Mouse (Mus musculus) CH12.LX (cell line): ENCODE measurements around the gene Pam16. TPM values are rescaled to one million over a fixed set of nuclear protein-coding genes. Genes with fewer than 3 reads are reported as not detected.

Experiments used
- DNase-seq: peaks from one replicate; pipeline ENCODE4 v3.0.0-alpha.2; 2013; ENCODE audit errors: extremely low read depth
- H3K27ac ChIP-seq: 2 replicates; pipeline ENCODE4 v1.5.1; 2012; ENCODE audit warnings: low read depth, mild to moderate bottlenecking, control low read depth, moderate library complexity; ENCODE audit not compliant: insufficient read depth
- H3K27me3 ChIP-seq: replicated peaks from 2 replicates; pipeline ENCODE3; 2012; ENCODE audit warnings: inconsistent platforms
- H3K36me3 ChIP-seq, 2 experiments: replicated peaks in 1 of 2; 2 replicates each; pipeline versions ENCODE3 to v1.6.1; 2012; ENCODE audit warnings: inconsistent platforms in 1 of 2, low read length in 1 of 2, mild to moderate bottlenecking in 1 of 2, mixed read lengths in 1 of 2, moderate library complexity in 1 of 2; ENCODE audit not compliant: control insufficient read depth in 1 of 2, insufficient read depth in 1 of 2
- H3K4me1 ChIP-seq, 2 experiments: 2 replicates each; pipeline ENCODE4 v1.6.1; 2012; ENCODE audit warnings: inconsistent platforms in 1 of 2, moderate library complexity in 1 of 2; ENCODE audit not compliant: insufficient read depth in 2 of 2, control insufficient read depth in 1 of 2
- H3K4me2 ChIP-seq: 2 replicates; pipeline ENCODE4 v1.6.1; 2012; ENCODE audit warnings: low read depth, mild to moderate bottlenecking, control low read depth; ENCODE audit not compliant: poor library complexity, insufficient read depth, severe bottlenecking
- H3K4me3 ChIP-seq, 3 experiments: fragments of 150-350 bp in 1 of 3; sonication (generic) in 1 of 3; replicated peaks in 1 of 3; 2 replicates each; pipeline versions ENCODE3 to v1.5.1; 2011 to 2012; ENCODE audit warnings: low read depth in 2 of 3, low read length in 2 of 3, mild to moderate bottlenecking in 2 of 3, moderate library complexity in 2 of 3, control low read depth in 1 of 3, improper control_type of control experiment in 1 of 3, inconsistent platforms in 1 of 3, mixed read lengths in 1 of 3; ENCODE audit not compliant: poor library complexity in 1 of 3
- H3K79me2 ChIP-seq: replicated peaks from 2 replicates; pipeline ENCODE4 v1.6.1; 2012; ENCODE audit warnings: mild to moderate bottlenecking, moderate library complexity; ENCODE audit not compliant: control insufficient read depth, poor library complexity, insufficient read depth, severe bottlenecking; ENCODE audit errors: extremely low read depth
- H3K9ac ChIP-seq: 2 replicates; pipeline ENCODE4 v1.6.1; 2012; ENCODE audit warnings: low read depth, mild to moderate bottlenecking, control low read depth, moderate library complexity; ENCODE audit not compliant: insufficient read depth
- H3K9me3 ChIP-seq: replicated peaks from 2 replicates; pipeline ENCODE3; 2012; ENCODE audit warnings: low read length, inconsistent platforms, mixed read lengths
- CTCF ChIP-seq, 2 experiments: IDR thresholded peaks in 1 of 2; conservative IDR thresholded peaks in 1 of 2; 2 replicates each; pipeline ENCODE4 v1.5.1; 2011 to 2012; ENCODE audit warnings: low read depth in 2 of 2, low read length in 2 of 2, improper control_type of control experiment in 1 of 2, inconsistent platforms in 1 of 2, mild to moderate bottlenecking in 1 of 2, moderate library complexity in 1 of 2
- EP300 ChIP-seq: IDR thresholded peaks from 2 replicates; pipeline ENCODE4 v1.6.1; 2011; ENCODE audit warnings: low read length, improper control_type of control experiment
- GABPA ChIP-seq: IDR thresholded peaks from 2 replicates; pipeline ENCODE4 v1.6.1; 2012; ENCODE audit warnings: low read depth, low read length, improper control_type of control experiment, inconsistent platforms; ENCODE audit not compliant: insufficient replicate concordance
- JUN ChIP-seq: IDR thresholded peaks from 2 replicates; pipeline ENCODE4 v1.6.1; 2011; ENCODE audit warnings: low read depth, mild to moderate bottlenecking, low read length, improper control_type of control experiment, moderate library complexity; ENCODE audit not compliant: insufficient read depth
- JUND ChIP-seq: conservative IDR thresholded peaks from 2 replicates; pipeline ENCODE4 v1.6.1; 2011; ENCODE audit warnings: low read depth, low read length, improper control_type of control experiment
- KAT2A ChIP-seq: IDR thresholded peaks from 2 replicates; pipeline ENCODE4 v1.6.1; 2012; ENCODE audit warnings: low read length, improper control_type of control experiment, inconsistent platforms; ENCODE audit not compliant: insufficient replicate concordance
- MAFK ChIP-seq: IDR thresholded peaks from 2 replicates; pipeline ENCODE4 v1.6.1; 2011; ENCODE audit warnings: low read length, improper control_type of control experiment; ENCODE audit not compliant: insufficient replicate concordance
- MAX ChIP-seq: IDR thresholded peaks from 2 replicates; pipeline ENCODE4 v1.6.1; 2011; ENCODE audit warnings: low read length, improper control_type of control experiment
- MYC ChIP-seq: IDR thresholded peaks from 2 replicates; pipeline ENCODE4 v1.6.1; 2011; ENCODE audit warnings: low read depth, mild to moderate bottlenecking, improper control_type of control experiment, low read length
- NELFE ChIP-seq: IDR thresholded peaks from 2 replicates; pipeline ENCODE4 v1.6.1; 2011; ENCODE audit warnings: low read depth, low read length, improper control_type of control experiment
- NRF1 ChIP-seq: IDR thresholded peaks from 2 replicates; pipeline ENCODE4 v1.6.1; 2014; ENCODE audit warnings: low read depth, mild to moderate bottlenecking, inconsistent platforms, low read length, improper control_type of control experiment, moderate library complexity
- POLR2AphosphoS2 ChIP-seq: IDR thresholded peaks from 2 replicates; pipeline ENCODE4 v1.6.1; 2011; ENCODE audit warnings: low read depth, low read length, improper control_type of control experiment
- RCOR1 ChIP-seq: conservative IDR thresholded peaks from 2 replicates; pipeline ENCODE4 v1.6.1; 2012; ENCODE audit warnings: low read depth, mild to moderate bottlenecking, inconsistent platforms, low read length, improper control_type of control experiment
- SIN3A ChIP-seq: IDR thresholded peaks from 2 replicates; pipeline ENCODE4 v1.6.1; 2012; ENCODE audit warnings: low read length, improper control_type of control experiment, inconsistent platforms
- SMC3 ChIP-seq: IDR thresholded peaks from 2 replicates; pipeline ENCODE4 v1.6.1; 2011; ENCODE audit warnings: low read depth, low read length, improper control_type of control experiment
- TBP ChIP-seq: conservative IDR thresholded peaks from 2 replicates; pipeline ENCODE4 v1.6.1; 2011; ENCODE audit warnings: low read depth, low read length, improper control_type of control experiment
- TCF12 ChIP-seq: IDR thresholded peaks from 2 replicates; pipeline ENCODE4 v1.6.1; 2014; ENCODE audit warnings: low read depth, mild to moderate bottlenecking, inconsistent platforms, low read length, improper control_type of control experiment
- ZNF384 ChIP-seq: IDR thresholded peaks from 2 replicates; pipeline ENCODE4 v1.6.1; 2012; ENCODE audit warnings: low read depth, low read length, improper control_type of control experiment, inconsistent platforms
- dilution Hi-C: fragments of 300-500 bp; cut with MboI; formaldehyde crosslinking; loops from 2 replicates; pipeline ENCODE4 v1.14.3; 2020; ENCODE audit warnings: low sequenced_read_pairs; ENCODE audit not compliant: extremely low pct_unique_long_range_greater_than_20kb, extremely low pct_ligation_motif_present
- in situ Hi-C: fragments of 300-500 bp; cut with MboI; formaldehyde crosslinking; loops from 3 replicates; pipeline ENCODE4 v1.14.3; 2019; ENCODE audit warnings: low sequenced_read_pairs, low pct_ligation_motif_present, low pct_unique_long_range_greater_than_20kb, mixed read lengths
- polyA plus RNA-seq: library from polyadenylated mRNA; unstranded; fragments of >175 nt; gene quantifications from 2 replicates; pipeline ENCODE4 v1.2.1, GENCODE M21; 2012; ENCODE audit warnings: low read depth; ENCODE audit not compliant: insufficient read length
- total RNA-seq, 2 experiments: library from RNA; depleted of rRNA; stranded (reverse); fragments of 300-350 nt in 1 of 2; fragments of >200 nt in 1 of 2; gene quantifications; 2 replicates each; pipeline ENCODE4 v1.2.3; 2012 to 2014

The Pam16 gene
- total and polyA plus RNA-seq, 3 experiments: 11.6 to 152 (median 103) TPM

- H3K4me2 ChIP-seq: no peak overlapping the region
- H3K4me1 ChIP-seq: peaks cover 16 to 32% of the 10 kb centered on the region in 2 experiments
- H3K79me2 ChIP-seq: no peaks in the 10 kb centered on the region
- no peaks in the 10 kb centered on the region for H3K27me3 ChIP-seq
- dilution Hi-C loops (no loop called here), in situ Hi-C loops (loop anchor here (25.0 kb wide), 1 partner anchor 498 kb away; the partner anchor contains the start of genes Ppl and Sec14l5)
- no peak overlapping the region for H3K9ac ChIP-seq
- H3K9me3 ChIP-seq: no peaks in the 10 kb centered on the region
- no peak for TF ChIP-seq MYC
- peaks cover 26 to 81% of the 10 kb centered on the region in 2 experiments for H3K36me3 ChIP-seq
- no peak overlapping the region for H3K27ac ChIP-seq
- no peak for DNase-seq
- no peak overlapping the region for H3K4me3 ChIP-seq
These were observed 14.2 kb upstream of the Pam16 start for GRCm38 (mm10) chr16:4638891-4639390.

GRCm38 (mm10) chr16:4635760-4636159, 11.0 kb upstream of the Pam16 start:
- TF ChIP-seq TCF12 (no peak), ZNF384 (no peak), KAT2A (no peak), SMC3 (no peak), CTCF (conservative IDR thresholded peaks at IDR 0.05 in 1 of 2, IDR thresholded peaks at IDR 0.05 in 1 of 2; ENCODE audit: low read depth in 2 of 2, low read length in 2 of 2) (no peak), EP300 (no peak), TBP (no peak), MAFK (no peak), NRF1 (no peak), GABPA (no peak), RCOR1 (no peak), SIN3A (no peak), POLR2AphosphoS2 (no peak), JUN (no peak), MYC (no peak), NELFE (no peak), MAX (no peak), JUND (no peak)
- Histone ChIP-seq H3K9ac (no peak overlapping the region), H3K79me2 (no peaks in the 10 kb centered on the region), H3K27ac (no peak overlapping the region), H3K4me2 (no peak overlapping the region), H3K27me3 (no peaks in the 10 kb centered on the region), H3K4me3 (no peak overlapping the region), H3K9me3 (no peaks in the 10 kb centered on the region), H3K4me1 (peaks cover 5 to 18% of the 10 kb centered on the region in 2 experiments), H3K36me3 (peaks cover 54 to 81% of the 10 kb centered on the region in 2 experiments)
- in situ Hi-C loops (loop anchor here (25.0 kb wide), 1 partner anchor 502 kb away; the partner anchor contains the start of genes Ppl and Sec14l5), dilution Hi-C loops (no loop called here)
- no peak for DNase-seq
